Mouse (Mus musculus): ENCODE measurements around the gene Atp11a.

Gene Atp11a

DNA sequence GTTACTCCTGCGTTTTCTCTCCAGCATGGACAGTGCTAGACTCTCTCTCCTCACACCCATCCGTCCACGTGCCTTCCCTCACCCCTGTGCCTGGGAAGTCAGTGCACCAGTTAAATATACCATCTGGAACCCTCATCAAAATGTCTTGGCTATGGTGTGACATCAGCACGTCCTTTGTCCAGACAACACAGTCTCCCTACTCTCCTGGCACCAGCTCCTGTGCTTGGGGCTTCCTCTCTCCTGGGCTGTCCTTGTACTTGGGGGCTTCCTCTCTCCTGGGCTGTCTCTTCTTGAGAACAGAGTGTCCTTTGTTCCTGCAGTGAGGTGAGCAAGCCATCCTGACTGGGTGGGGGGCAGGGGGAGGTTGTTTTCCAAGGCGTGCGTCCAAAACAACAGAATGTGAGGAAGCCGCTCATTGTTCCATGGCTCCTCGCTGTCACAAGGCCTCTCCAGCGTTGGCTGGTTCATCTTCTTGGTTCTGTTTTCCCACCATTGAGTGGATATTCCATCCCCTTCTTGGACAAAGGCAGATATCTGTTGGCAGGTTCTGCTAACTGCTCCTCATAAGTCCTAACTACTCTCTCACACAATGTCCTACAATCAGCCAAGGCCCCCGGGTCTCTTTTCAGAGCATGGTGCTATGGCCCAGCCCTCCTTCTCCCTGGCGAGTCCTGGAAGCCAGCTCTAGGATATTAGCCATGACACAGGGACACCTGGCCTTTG lies 148.9 kb downstream of the Atp11a start:
- no peak for DNase-seq (ENCODE audit: low read depth, low spot score)

- no peak for DNase-seq (ENCODE audit: low read depth, low spot score)
These were observed 149.8 kb downstream of the Atp11a start for GRCm38 (mm10) chr8:12906597-12906996.

- no peak for DNase-seq (ENCODE audit: low read depth, low spot score)
These were observed 150.9 kb downstream of the Atp11a start for GRCm38 (mm10) chr8:12907730-12908129.

DNA sequence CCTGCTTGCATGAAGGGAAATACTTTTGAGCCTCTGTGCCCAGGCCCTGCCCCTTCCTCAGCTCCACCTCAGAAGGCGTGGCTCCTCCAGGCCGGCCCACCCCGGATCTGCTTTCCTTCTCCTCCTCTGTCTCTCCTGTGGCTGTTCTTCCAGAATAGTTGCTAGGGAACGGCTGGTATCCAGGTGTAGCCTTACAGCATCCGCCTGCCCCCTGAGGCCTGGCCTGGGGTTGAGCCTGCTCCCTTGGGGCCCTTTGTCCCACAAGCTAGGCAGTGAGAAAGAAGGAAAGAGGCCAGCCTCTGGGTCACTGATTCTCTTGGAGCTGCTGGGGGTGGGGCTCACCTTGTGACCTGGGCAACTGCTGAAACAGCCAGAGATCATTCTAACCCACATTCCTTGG lies 155.2 kb downstream of the Atp11a start:
- no peak for DNase-seq (ENCODE audit: low read depth, low spot score)

DNA sequence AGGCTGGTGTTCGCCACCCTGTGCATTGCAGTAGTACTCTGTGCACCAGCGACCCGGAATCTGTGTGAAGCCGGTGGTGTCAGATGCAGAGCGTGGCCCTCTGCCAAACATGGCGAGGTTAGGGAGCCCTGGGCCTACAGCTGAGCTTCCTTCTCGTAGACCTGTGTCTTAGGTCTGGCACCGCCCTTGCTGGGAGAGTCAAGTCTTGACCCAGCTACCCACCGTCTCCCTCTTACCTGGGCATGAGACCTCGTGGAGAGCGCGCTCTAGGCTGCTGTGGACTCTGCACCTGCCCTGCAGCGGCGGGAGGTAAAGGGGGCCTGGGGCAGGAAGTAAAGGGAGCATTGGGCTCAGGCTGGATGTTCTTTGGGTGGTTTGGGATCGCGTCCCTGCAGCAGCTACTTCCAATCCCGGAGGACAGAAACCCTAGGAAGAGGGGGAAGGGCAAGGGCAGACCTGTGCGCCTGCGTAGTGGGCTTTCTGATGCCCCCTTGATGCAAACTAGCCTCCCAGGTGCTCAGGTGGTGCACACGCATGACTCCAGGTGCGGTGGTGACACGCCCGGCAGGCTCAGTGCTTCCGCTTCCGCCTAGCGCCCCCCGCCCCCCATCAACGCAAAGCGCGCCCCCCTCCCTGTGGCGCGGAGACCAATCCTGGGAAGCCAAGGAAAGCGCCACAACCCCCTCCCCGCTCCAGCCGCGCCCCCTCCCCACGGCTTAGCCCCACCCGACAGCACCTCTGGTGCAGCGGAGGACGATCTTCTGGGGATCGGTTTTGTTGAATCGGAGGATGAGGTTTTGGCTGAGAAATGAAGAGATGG lies 158.6 kb downstream of the Atp11a start:
- DNase-seq (ENCODE audit: low read depth, low spot score): no peak

- no peak for DNase-seq (ENCODE audit: low read depth, low spot score)
These were observed 159.5 kb downstream of the Atp11a start for GRCm38 (mm10) chr8:12916156-12916900.

DNA sequence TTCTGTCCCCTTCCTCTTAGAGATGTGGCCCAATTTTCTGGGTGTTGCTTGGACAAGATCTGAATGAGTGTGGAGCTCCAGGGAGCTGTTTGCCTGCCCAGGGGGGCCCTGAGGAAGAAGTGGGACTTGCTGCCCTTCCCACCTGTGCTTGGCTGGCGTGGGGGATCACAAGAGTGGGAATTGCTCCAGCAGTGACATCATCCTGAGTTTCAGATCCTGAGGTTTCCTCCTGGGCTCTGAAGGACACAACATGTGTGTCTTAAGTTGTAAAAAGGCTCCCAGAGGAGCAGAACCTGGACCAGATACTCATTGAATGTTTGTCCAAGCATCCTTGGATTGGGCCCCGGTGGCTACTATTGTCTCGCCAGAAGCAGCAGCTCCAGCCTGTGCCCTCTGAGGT lies 160.2 kb downstream of the Atp11a start:
- DNase-seq (ENCODE audit: low read depth, low spot score): no peak

GRCm38 (mm10) chr8:12917831-12918230 lies 161.0 kb downstream of the Atp11a start:
- no peak for DNase-seq (ENCODE audit: low read depth, low spot score)

Data from c-Kit-negative CD71-positive TER-119-positive erythroid progenitor cells, embryonic 14.5 days (primary cell).